Comparison of ENCODE assay signal across 8 mouse cellular contexts in the genomic region with DNA sequence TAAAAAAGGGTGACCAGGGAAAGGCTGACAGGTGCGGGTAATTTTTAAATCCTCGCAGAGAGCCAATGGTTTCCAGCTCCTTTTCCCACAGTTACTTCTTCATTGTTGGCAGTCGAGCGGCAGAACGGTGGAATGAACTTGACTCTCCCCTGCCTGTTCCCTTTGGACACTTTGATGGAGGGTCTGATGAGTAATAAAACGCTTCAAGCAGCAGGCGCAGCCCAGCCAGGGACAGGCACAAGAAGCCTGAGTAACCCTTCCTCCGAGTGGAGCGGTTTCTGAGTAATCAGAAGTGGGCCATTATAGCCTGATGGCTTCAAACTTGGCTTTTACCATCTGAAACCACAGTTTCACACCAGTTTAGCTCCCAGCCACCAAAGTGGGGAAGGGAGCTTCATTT.
DNase-seq lines count a peak whose midpoint lies in the region; ATAC-seq and TF ChIP-seq lines count a peak whose summit lies in the region.

No protein-coding gene starts in this region.

- H3K4me3 ChIP-seq in heart, embryonic 14.5 days (ENCODE audit: control insufficient read depth in 1 of 2, insufficient read depth in 1 of 2, low read depth in 1 of 2, low read length in 2 of 2) = no peak overlapping the region
- no peak overlapping the region for H3K4me3 ChIP-seq in lung, embryonic 16.5 days (ENCODE audit: low read length)
- no peak overlapping the region for H3K4me3 ChIP-seq in cortical plate, adult 2 months (ENCODE audit: insufficient read depth, low read length)
- no peak overlapping the region for H3K4me3 ChIP-seq in neural tube, embryonic 12.5 days
- H3K4me3 ChIP-seq in kidney, adult 2 months (ENCODE audit: insufficient read depth, low read depth, low read length) = no peak overlapping the region

- H3K36me3 ChIP-seq in heart, embryonic 14.5 days (ENCODE audit: control insufficient read depth, insufficient read depth, low read length) = peaks cover 24% of the 10 kb centered on the region
- peaks cover 7% of the 10 kb centered on the region for H3K36me3 ChIP-seq in lung, embryonic 16.5 days (ENCODE audit: control insufficient read depth, insufficient read depth, low read length)
- H3K36me3 ChIP-seq in neural tube, embryonic 12.5 days = 0 out of 2 replicates have a peak, but pooled peaks cover 4% of the 10 kb centered on the region
- no peaks in the 10 kb centered on the region; the same call in 1 of the 2 replicates for H3K36me3 ChIP-seq in kidney, adult 2 months (ENCODE audit: control insufficient read depth, insufficient read depth, low read length)

- H3K4me1 ChIP-seq in heart, embryonic 14.5 days (ENCODE audit: control insufficient read depth in 2 of 2, insufficient read depth in 2 of 2, low read length in 2 of 2) = peaks cover 7 to 34% of the 10 kb centered on the region in 2 experiments
- peaks cover 7% of the 10 kb centered on the region for H3K4me1 ChIP-seq in lung, embryonic 16.5 days (replicated peaks; ENCODE audit: control insufficient read depth, insufficient read depth, low read length)
- no peaks in the 10 kb centered on the region; the same call in 1 of the 2 replicates for H3K4me1 ChIP-seq in cortical plate, adult 2 months (ENCODE audit: control insufficient read depth, insufficient read depth, low read length)
- H3K4me1 ChIP-seq in neural tube, embryonic 12.5 days = peaks cover 59% of the 10 kb centered on the region
- no peaks in the 10 kb centered on the region for H3K4me1 ChIP-seq in kidney, adult 2 months (ENCODE audit: control insufficient read depth, insufficient read depth, low read length)

- H3K9ac ChIP-seq in heart, embryonic 14.5 days (ENCODE audit: low read length) = 0 out of 2 replicates have a peak overlapping the region, but pooled peaks have one; percentile 18
- H3K9ac ChIP-seq in lung, embryonic 16.5 days (ENCODE audit: low read length) = no peak overlapping the region
- H3K9ac ChIP-seq in neural tube, embryonic 12.5 days = no peak overlapping the region

- no peak overlapping the region for H3K4me2 ChIP-seq in heart, embryonic 14.5 days (ENCODE audit: low read length)
- no peak overlapping the region for H3K4me2 ChIP-seq in lung, embryonic 16.5 days (ENCODE audit: low read depth, low read length)
- peak overlapping the region; percentile 39 for H3K4me2 ChIP-seq in neural tube, embryonic 12.5 days (replicated peaks)

- no peak for TF ChIP-seq CTCF in cortical plate, adult 2 months (IDR thresholded peaks at IDR 0.05; ENCODE audit: extremely low read depth, insufficient read depth, low read length)
- TF ChIP-seq CTCF in kidney, adult 2 months (conservative IDR thresholded peaks at IDR 0.05; ENCODE audit: insufficient read depth, insufficient read length, low read depth, low read length) = no peak

- DNase-seq in heart, postnatal 10 days = no peak
- no peak for DNase-seq in lung, postnatal 10 days
- DNase-seq in kidney, adult 2 months = no peak

- 41% methylated on average over 9 of the region's 9 CpGs for WGBS in heart, embryonic 14.5 days
- WGBS in lung, embryonic 16.5 days = 48% methylated on average over 9 of the region's 9 CpGs
- WGBS in neural tube, embryonic 12.5 days = 6% methylated on average over 9 of the region's 9 CpGs
- 69% methylated on average over 9 of the region's 9 CpGs for WGBS in kidney, adult 2 months

- no peak for TF ChIP-seq POLR2A in cortical plate, adult 2 months (IDR thresholded peaks at IDR 0.05; ENCODE audit: extremely low read depth, insufficient read depth, low read length)
- TF ChIP-seq POLR2A in kidney, adult 2 months (IDR thresholded peaks at IDR 0.05; ENCODE audit: low read depth, low read length) = no peak

- H3K27me3 ChIP-seq in heart, embryonic 14.5 days (ENCODE audit: control insufficient read depth, insufficient read depth, low read length) = no peaks in the 10 kb centered on the region
- H3K27me3 ChIP-seq in lung, embryonic 16.5 days (ENCODE audit: control insufficient read depth, insufficient read depth, low read depth, low read length) = no peaks in the 10 kb centered on the region
- 0 out of 2 replicates have a peak, but pooled peaks cover 5% of the 10 kb centered on the region for H3K27me3 ChIP-seq in neural tube, embryonic 12.5 days (replicated peaks)
- H3K27me3 ChIP-seq in kidney, adult 2 months (replicated peaks; ENCODE audit: control insufficient read depth, insufficient read depth, low read length) = no peaks in the 10 kb centered on the region

- ATAC-seq in heart, embryonic 14.5 days (ENCODE audit: insufficient number of reproducible peaks, insufficient read depth, low FRiP score, low read depth) = no peak
- peak; percentile 17; the same call in 1 of the 2 replicates for ATAC-seq in lung, embryonic 16.5 days (ENCODE audit: low read depth)
- no peak for ATAC-seq in neural tube, embryonic 12.5 days (ENCODE audit: low FRiP score, low read depth)
- ATAC-seq in erythroid progenitor cell, adult 5-6 weeks (replicated peaks; ENCODE audit: low FRiP score, poor library complexity, severe bottlenecking) = no peak

- peak overlapping the region; percentile 27 to 50; a peak in 2 of 4 replicates for H3K27ac ChIP-seq in heart, embryonic 14.5 days (replicated peaks in 1 of 2; ENCODE audit: control insufficient read depth in 1 of 2, insufficient read depth in 1 of 2, low read depth in 2 of 2, low read length in 2 of 2)
- no peak overlapping the region for H3K27ac ChIP-seq in lung, embryonic 16.5 days (ENCODE audit: low read length)
- H3K27ac ChIP-seq in cortical plate, adult 2 months (ENCODE audit: insufficient read depth, low read length) = peak overlapping the region; percentile 0; the same call in 1 of the 2 replicates
- no peak overlapping the region for H3K27ac ChIP-seq in neural tube, embryonic 12.5 days
- no peak overlapping the region for H3K27ac ChIP-seq in kidney, adult 2 months (ENCODE audit: insufficient read depth, low read depth, low read length)

- intact Hi-C loops in heart, postnatal 10 days (cut with DNase I) = no loop called here

- H3K9me3 ChIP-seq in heart, embryonic 14.5 days (ENCODE audit: control insufficient read depth, low read length) = no peaks in the 10 kb centered on the region
- no peaks in the 10 kb centered on the region for H3K9me3 ChIP-seq in lung, embryonic 16.5 days (ENCODE audit: control insufficient read depth, low read length)
- H3K9me3 ChIP-seq in neural tube, embryonic 12.5 days = no peaks in the 10 kb centered on the region

Comparison
In these comparisons a context has a peak if more than half of its experiments do, and no peak if none do; other contexts are left out.
1. H3K27ac ChIP-seq: peak in heart, embryonic 14.5 days (2 of 2) and cortical plate, adult 2 months (single experiment); none in lung, embryonic 16.5 days (single experiment), neural tube, embryonic 12.5 days (single experiment) and kidney, adult 2 months (single experiment).